Mouse (Mus musculus) limb, embryonic 10.5 days (tissue): ENCODE measurements around the gene Kcnj8. TPM values are rescaled to one million over a fixed set of nuclear protein-coding genes. Genes with fewer than 3 reads are reported as not detected.
A peak's percentile ranks its signal among the peaks of the same experiment; 100 is the strongest.

ENCODE experiments used
- DNase-seq: peaks from one replicate; pipeline ENCODE4 v3.0.0-alpha.2; 2017; ENCODE audit warnings: low spot score
- H3K27ac ChIP-seq: fragments of 300-500 bp; sonication (generic); 2 replicates; pipeline ENCODE4 v1.5.1; 2016; ENCODE audit warnings: mild to moderate bottlenecking
- H3K27me3 ChIP-seq: fragments of 300-500 bp; sonication (generic); 2 replicates; pipeline ENCODE4 v1.6.1; 2016; ENCODE audit warnings: low read depth, mild to moderate bottlenecking; ENCODE audit not compliant: poor library complexity, severe bottlenecking
- H3K36me3 ChIP-seq: fragments of 300-500 bp; sonication (generic); 2 replicates; pipeline ENCODE4 v1.6.1; 2016; ENCODE audit warnings: mild to moderate bottlenecking, moderate library complexity
- H3K4me1 ChIP-seq: fragments of 300-500 bp; sonication (generic); 2 replicates; pipeline ENCODE4 v1.6.1; 2016
- H3K4me3 ChIP-seq: fragments of 300-500 bp; sonication (generic); 2 replicates; pipeline ENCODE4 v1.5.1; 2016; ENCODE audit warnings: mild to moderate bottlenecking, moderate library complexity
- H3K9me3 ChIP-seq: fragments of 300-500 bp; sonication (generic); replicated peaks from 2 replicates; pipeline ENCODE4 v1.6.1; 2016; ENCODE audit warnings: mild to moderate bottlenecking
- WGBS: fragments of 180-500 bp; shearing (Covaris S2); methylation state at CpG from one replicate; pipeline ENCODE4 v1.1.7; 2016; 5-methylcytosine and 5-hydroxymethylcytosine counted together
- polyA plus RNA-seq: library from polyadenylated mRNA; unstranded; fragments of >200 nt; fragmentation: Nextera tagmentation; extraction: Ambion mirVana; gene quantifications from 2 replicates; pipeline ENCODE4 v1.2.1, GENCODE M21; 2016

Gene Kcnj8
- polyA plus RNA-seq = 0.09 and 0.16 TPM in 2 replicates

DNA sequence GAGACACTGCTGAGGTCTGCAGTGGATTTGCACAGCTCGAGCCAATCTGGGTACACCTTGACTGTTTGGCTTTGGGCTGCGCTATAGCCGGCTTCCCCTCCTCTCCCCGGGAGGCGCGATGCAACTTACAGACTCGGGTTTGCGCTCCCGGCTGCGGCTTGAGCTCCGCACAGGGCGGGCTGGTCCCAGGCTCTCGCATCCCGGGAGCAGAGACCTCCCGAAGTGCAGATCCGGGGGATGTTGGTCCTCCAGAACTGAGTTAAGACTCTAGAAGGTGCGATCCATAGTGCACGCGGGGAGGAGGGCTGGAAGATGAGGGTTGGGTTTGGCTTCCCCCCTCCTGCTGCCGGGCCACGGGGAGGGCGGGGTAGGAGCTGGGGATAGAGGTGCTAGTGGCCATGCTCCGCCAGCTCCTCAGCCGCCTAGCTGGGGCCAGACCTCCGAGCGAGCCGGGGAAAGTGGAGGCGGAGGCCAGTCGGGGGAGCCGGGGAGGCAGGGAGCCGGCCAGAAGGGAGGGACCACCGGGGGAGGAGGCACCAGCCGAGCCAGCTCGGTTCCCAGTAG is at the start of gene Kcnj8:
TSS of gene Kcnj8 (minus strand) at position 560 of the 564 bp plus-strand sequence.
- H3K4me1 ChIP-seq = peaks cover 21% of the 10 kb centered on the region
- peak; percentile 74 for DNase-seq
- H3K4me3 ChIP-seq = peak within 1 kb of the TSS; percentile 56
- no peaks in the 10 kb centered on the region for H3K9me3 ChIP-seq
- peaks cover 75% of the 10 kb centered on the region for H3K27me3 ChIP-seq
- WGBS = 2% methylated on average over 34 of the region's 34 CpGs
- no peaks in the 10 kb centered on the region for H3K36me3 ChIP-seq
- H3K27ac ChIP-seq = peak within 1 kb of the TSS; percentile 2

DNA sequence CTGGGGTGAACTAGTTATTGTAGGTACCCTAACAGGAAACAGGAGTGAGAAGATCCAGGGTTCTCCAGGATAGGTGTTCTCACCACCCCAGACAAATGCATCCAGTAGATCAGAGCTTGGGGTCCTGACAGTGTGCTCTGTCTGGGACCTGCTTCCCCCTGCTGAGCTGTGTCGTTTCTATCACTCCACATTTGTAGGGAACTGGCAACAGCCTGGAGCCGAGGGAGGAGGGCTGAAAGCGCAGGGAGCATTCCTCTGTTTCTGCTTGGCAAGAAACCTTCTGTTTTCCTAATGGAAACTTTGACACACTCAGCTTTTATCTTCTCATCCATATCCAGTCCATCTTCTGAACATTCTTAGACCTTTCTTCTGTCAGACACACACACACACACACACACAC is 45.2 kb upstream of the Kcnj8 start:
- 37% methylated on average over 3 of the region's 3 CpGs for WGBS
- no peaks in the 10 kb centered on the region for H3K36me3 ChIP-seq
- H3K9me3 ChIP-seq = no peaks in the 10 kb centered on the region
- H3K4me3 ChIP-seq = no peak overlapping the region
- no peak for DNase-seq
- H3K4me1 ChIP-seq = no peaks in the 10 kb centered on the region
- no peaks in the 10 kb centered on the region for H3K27me3 ChIP-seq
- no peak overlapping the region for H3K27ac ChIP-seq

DNA sequence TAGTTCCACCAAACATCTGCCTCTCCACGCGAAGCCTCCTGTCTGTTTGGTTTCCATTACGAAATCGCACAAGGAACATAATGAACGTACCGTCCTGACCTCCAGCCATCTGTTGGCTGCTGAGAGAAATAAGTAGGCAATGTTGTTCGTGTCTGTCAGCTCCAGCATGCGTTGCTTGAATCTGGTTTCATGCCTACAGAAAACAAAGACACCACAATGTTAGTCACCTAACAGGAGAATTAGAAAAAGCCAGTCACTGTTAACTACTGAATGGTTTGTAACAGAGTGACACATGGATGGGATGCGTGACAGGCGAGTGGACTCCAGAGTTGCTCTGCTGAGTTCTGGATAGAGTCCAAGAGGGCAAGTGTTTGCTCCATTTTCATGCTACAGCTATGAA is 42.9 kb upstream of the Kcnj8 start:
- H3K4me3 ChIP-seq = no peak overlapping the region
- peaks cover 6% of the 10 kb centered on the region for H3K4me1 ChIP-seq
- H3K9me3 ChIP-seq = no peaks in the 10 kb centered on the region
- no peak for DNase-seq
- WGBS = 89% methylated on average over 10 of the region's 10 CpGs
- no peak overlapping the region for H3K27ac ChIP-seq
- H3K36me3 ChIP-seq = no peaks in the 10 kb centered on the region
- H3K27me3 ChIP-seq = no peaks in the 10 kb centered on the region

DNA sequence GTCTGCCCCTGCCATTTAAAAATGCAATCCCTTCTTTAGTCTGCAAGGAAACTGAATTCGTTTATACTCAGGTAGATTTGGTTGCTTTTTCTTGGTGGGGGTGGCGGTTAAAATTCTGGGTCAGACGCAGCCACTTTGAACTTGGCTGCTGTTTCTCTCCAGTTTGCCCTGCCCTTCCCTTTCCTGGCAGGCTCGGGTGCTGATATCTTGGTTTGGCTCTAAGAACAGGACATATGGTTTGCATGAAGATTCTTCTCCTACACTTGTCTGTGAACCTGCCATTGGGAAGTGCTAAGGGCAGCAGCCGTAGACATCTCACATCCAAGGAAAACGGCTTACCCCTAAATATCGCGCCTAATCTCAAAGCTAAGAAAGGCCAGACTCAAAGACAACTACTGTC is 41.0 kb upstream of the Kcnj8 start:
- Histone ChIP-seq H3K9me3 (no peaks in the 10 kb centered on the region), H3K4me3 (no peak overlapping the region), H3K27ac (no peak overlapping the region), H3K4me1 (peaks cover 8% of the 10 kb centered on the region), H3K36me3 (no peaks in the 10 kb centered on the region), H3K27me3 (no peaks in the 10 kb centered on the region)
- no peak for DNase-seq
- 86% methylated on average over 8 of the region's 8 CpGs for WGBS

DNA sequence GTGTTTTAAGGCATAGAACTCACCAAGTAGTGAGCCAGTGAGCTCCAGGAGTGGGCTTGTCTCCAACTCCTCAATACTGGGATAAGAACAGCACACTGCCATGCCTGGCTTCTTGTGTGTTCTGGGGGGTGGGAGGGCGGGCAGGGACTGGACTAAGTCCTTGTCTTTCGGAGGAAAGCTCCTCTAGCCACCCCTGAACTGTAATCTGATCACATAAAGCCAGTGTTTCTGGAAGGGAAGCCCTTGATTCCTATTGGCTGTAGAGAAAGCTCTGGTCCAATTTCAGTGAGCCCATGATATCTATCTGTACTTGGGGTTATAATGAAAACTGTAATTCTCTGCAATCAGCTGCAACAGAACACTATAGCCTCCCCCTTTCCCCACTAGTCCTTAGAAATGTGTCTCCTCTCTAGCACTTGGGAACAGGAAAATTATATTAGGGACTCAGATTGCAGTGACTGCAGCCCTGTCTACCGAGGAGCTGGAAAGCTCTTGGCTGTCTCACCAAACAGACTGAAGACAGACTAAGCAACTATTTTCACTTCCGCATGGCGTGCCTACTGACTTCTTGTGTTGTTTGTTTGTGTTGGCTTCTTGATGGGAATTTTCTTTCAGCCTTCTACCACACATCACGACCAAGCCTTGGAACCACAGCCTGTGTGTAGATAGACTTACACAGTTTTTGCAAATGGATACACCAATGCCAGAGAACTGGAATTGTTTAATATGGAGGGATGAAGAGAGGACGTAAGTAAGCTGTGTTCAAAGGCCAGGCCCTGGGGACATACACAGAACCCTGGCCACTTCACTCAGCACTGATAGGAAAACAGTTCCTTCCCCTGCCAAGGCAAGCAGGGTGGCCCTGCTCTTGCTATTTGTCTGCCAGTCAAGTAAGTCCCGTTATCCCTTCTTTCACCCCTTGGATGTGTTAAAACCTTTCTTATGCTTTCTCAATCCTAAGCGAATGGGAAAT is 38.3 kb upstream of the Kcnj8 start:
- no peaks in the 10 kb centered on the region for H3K9me3 ChIP-seq
- 73% methylated on average over 9 of the region's 9 CpGs for WGBS
- H3K27me3 ChIP-seq = no peaks in the 10 kb centered on the region
- H3K4me1 ChIP-seq = peaks cover 8% of the 10 kb centered on the region
- H3K36me3 ChIP-seq = no peaks in the 10 kb centered on the region
- DNase-seq = no peak
- H3K4me3 ChIP-seq = no peak overlapping the region
- no peak overlapping the region for H3K27ac ChIP-seq

DNA sequence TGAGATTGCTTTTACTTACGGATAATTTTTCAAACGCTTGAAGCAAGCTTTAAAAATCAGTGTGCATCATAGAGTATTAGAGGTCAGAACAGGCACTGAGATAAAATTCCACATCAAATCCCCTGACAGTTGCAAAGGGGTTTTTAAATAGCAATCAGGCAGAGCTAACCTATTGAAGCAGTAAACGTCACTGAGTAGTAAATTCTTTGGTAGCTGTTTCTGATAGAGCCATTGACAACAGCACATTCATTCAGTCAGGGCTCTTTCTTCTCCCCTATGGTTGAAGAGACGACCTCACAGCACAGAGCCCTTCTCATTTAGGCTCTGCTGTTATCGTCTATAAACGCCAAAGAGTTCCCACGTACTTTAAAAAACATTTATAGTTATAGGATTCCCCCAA is 35.7 kb upstream of the Kcnj8 start:
- Histone ChIP-seq H3K9me3 (no peaks in the 10 kb centered on the region), H3K27ac (no peak overlapping the region), H3K4me1 (peaks cover 16% of the 10 kb centered on the region), H3K4me3 (no peak overlapping the region), H3K27me3 (no peaks in the 10 kb centered on the region), H3K36me3 (no peaks in the 10 kb centered on the region)
- WGBS = 69% methylated on average over 7 of the region's 7 CpGs
- DNase-seq = no peak

DNA sequence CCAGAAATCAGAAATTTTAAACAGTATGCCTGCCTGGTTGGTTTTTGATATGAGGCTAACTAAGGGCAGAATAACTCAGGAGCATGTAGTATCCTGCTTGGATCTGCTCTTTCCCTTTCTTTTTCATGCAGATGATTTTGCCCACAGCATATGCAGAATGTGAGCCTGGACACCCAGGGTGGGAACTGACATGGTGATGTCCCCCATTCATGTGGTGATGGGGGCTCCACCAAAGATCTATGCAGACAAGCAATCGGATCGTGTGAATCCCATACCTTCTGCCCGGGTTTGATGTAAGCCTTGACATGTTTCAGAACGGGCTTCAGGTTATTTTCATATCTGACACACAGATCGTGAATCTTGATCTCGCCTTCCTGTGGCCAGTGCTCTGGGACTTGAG is 31.4 kb upstream of the Kcnj8 start:
- Histone ChIP-seq H3K9me3 (no peaks in the 10 kb centered on the region), H3K4me3 (no peak overlapping the region), H3K4me1 (peaks cover 8% of the 10 kb centered on the region), H3K27me3 (no peaks in the 10 kb centered on the region), H3K27ac (no peak overlapping the region), H3K36me3 (no peaks in the 10 kb centered on the region)
- DNase-seq = no peak
- WGBS = 73% methylated on average over 6 of the region's 6 CpGs

DNA sequence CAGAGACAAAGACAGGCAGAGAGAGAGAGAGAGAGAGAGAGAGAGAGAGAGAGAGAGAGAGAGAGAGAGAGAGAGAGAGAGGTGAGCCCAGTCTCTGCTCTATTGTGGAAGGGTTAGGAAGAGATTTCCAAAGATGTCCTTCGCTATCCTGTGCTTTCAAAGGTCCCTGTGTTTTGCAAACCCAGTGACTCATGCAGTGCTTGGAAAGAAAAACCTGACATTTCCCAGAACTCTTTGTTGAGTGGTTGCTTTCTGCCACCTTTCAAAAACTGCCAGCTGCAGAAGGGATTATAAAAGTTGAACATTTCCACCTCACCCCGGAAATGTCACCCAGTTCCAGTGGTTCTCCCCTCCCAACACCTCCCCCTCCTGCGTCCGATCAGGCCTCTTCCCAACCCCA is 7.4 kb upstream of the Kcnj8 start:
- 0 out of 2 replicates have a peak, but pooled peaks cover 3% of the 10 kb centered on the region for H3K27me3 ChIP-seq
- H3K36me3 ChIP-seq = no peaks in the 10 kb centered on the region
- no peak overlapping the region for H3K4me3 ChIP-seq
- DNase-seq = no peak
- H3K4me1 ChIP-seq = no peaks in the 10 kb centered on the region
- WGBS = 89% methylated on average over 4 of the region's 4 CpGs
- H3K9me3 ChIP-seq = no peaks in the 10 kb centered on the region
- H3K27ac ChIP-seq = no peak overlapping the region

DNA sequence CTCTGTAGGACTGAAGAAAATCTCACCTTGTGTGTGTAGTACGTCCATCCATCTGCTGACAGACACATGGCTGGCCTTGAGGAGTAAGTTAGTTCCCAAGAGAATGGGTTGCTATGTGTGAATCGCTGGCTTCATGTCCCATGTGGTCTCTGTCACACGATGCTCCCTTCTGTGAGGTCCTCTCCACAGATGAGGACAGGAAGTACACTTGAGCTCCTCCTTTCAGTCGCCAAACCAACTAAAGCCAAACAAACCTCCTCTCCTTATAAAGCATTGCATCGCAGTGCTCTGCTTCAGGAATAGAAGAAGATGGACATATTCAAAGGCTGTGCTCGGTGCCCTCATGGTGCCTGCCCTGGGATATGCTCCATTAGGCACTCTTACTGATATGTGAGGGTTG is 6.4 kb upstream of the Kcnj8 start:
- Histone ChIP-seq H3K4me1 (no peaks in the 10 kb centered on the region), H3K9me3 (no peaks in the 10 kb centered on the region), H3K36me3 (no peaks in the 10 kb centered on the region), H3K27ac (no peak overlapping the region), H3K4me3 (no peak overlapping the region), H3K27me3 (peaks cover 14% of the 10 kb centered on the region)
- 92% methylated on average over 6 of the region's 6 CpGs for WGBS
- no peak for DNase-seq

DNA sequence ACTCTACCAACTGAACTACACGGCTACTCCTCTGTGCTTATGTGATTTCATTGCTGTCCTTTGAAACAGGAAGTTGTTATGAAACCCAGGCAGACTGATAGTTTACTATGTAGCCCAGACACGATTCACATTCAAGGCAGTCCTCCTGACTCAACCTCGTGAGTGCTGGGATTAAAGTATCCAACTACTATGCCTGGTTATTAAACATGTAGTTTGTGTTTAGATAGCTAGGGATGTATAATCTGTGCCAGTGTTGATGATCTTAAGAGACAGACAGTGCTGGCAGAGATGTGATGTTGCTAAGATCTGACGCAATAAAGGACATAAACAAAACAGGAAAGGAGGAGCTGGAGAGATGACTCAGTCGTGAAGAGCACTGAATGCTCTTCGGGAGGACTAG is 1.5 kb upstream of the Kcnj8 start:
- no peak for DNase-seq
- H3K27ac ChIP-seq = no peak overlapping the region
- no peak overlapping the region for H3K4me3 ChIP-seq
- no peaks in the 10 kb centered on the region for H3K9me3 ChIP-seq
- 68% methylated on average over 6 of the region's 6 CpGs for WGBS
- H3K27me3 ChIP-seq = peaks cover 63% of the 10 kb centered on the region
- peaks cover 21% of the 10 kb centered on the region for H3K4me1 ChIP-seq
- H3K36me3 ChIP-seq = no peaks in the 10 kb centered on the region

DNA sequence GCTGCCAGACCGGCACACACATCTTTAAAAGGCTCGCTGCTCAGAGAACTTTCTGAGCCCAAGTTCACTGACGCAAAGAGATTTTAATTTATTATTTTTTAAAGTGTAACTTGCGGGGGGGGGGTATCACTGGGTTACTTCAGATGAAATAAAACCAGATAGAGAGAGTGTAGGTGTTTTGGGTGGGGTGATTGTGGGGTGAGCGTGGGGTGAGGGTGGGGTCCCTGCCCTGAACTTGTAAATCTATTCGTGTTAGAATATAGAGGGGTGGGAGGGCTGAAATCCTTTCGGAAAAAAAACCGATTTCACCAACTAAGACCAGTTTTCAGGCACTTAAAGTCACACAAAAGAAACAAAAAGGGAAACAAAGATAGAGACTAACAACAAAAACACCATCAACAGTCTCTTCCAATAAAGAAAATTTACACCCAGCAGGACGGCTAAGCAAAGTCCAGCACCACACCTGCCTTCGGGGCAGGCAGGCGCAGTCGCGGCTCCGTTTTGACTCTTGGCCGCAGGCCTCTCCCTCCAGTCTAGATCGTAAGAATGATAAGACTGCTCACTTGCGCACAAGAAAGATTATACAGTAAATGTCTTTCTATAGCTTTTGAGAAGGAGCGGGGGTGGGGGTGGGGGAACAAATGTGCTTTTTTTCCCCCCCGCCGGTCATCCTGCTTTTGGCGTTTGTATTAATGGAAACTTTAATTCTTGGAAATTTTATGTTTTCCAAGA is 381 bp upstream of the Kcnj8 start:
- H3K27me3 ChIP-seq = peaks cover 72% of the 10 kb centered on the region
- 4% methylated on average over 21 of the region's 21 CpGs for WGBS
- no peaks in the 10 kb centered on the region for H3K36me3 ChIP-seq
- H3K9me3 ChIP-seq = no peaks in the 10 kb centered on the region
- H3K27ac ChIP-seq = peak overlapping the region; percentile 2; the same call in 1 of the 2 replicates
- peak overlapping the region; percentile 56 for H3K4me3 ChIP-seq
- peaks cover 21% of the 10 kb centered on the region for H3K4me1 ChIP-seq
- peak; percentile 41 for DNase-seq

DNA sequence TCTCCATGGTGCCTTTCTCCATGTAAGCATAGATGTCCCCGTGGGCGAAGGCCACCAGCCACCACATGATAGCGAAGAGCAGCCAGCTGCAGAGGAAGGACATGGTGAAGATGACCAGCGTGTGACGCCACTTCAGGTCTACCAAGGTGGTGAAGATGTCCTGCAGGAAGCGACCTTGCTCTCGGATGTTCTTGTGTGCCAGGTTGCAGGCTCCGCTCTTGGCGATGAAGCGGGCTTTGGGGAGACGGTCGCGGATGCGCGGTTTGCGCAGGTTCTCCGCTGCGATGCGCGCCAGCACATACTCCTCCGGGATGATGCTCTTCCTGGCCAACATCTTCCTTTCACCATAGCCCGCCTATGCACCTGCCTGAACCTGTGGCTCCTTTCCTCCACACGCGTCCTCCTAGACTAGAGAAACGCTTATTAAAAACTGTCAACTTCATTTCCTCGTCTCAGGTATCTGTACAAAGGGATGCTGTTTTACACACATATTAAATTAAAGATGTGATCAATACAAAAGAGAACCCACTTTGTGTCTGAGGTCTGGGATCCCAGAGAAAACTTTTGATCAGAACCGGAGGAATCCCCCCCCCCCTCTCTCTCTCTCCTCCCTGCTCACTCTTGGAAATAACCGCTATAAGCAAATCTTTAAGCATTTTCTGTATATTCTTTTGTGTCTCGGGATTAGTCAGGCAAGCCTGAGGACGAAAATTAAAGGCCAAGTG is 1.2 kb downstream of the Kcnj8 start:
- no peaks in the 10 kb centered on the region for H3K36me3 ChIP-seq
- no peaks in the 10 kb centered on the region for H3K9me3 ChIP-seq
- H3K4me1 ChIP-seq = peaks cover 21% of the 10 kb centered on the region
- H3K27ac ChIP-seq = no peak overlapping the region
- peak; percentile 31 for DNase-seq
- peaks cover 78% of the 10 kb centered on the region for H3K27me3 ChIP-seq
- 9% methylated on average over 30 of the region's 30 CpGs for WGBS
- peak overlapping the region; percentile 56; the same call in 1 of the 2 replicates for H3K4me3 ChIP-seq
